26 mouse cellular contexts compared by ENCODE assay signal in genomic region chr9:44352337-44352736, GRCm38 (mm10). TPM values are rescaled to one million over a fixed set of nuclear protein-coding genes. Genes with fewer than 3 reads are reported as not detected.
DNase-seq lines count a peak whose midpoint lies in the region; ATAC-seq and TF ChIP-seq lines count a peak whose summit lies in the region.
"Had no signal": no experiment of that assay in that cellular context is flagged by ENCODE, and none has a peak within 500 bp of the region (broad histone marks: within the 10 kb centered on the region; RNA-seq: fewer than 3 reads in every experiment).

No protein-coding gene starts in this region.

- ATAC-seq in heart, embryonic 12.5 days (ENCODE audit: insufficient number of reproducible peaks, low FRiP score): peak; percentile 63; the same call in 1 of the 2 replicates
- ATAC-seq in liver, embryonic 15.5 days (ENCODE audit: insufficient read depth): peak; percentile 55
- ATAC-seq in liver, postnatal 0 days: no peak
- no peak for ATAC-seq in hindbrain, embryonic 14.5 days (ENCODE audit: low FRiP score)
- ATAC-seq: CD4-positive, CD25-positive, alpha-beta regulatory T cell, adult 4 months; forebrain, embryonic 14.5 days; forebrain, postnatal 0 days; hindbrain, postnatal 0 days; inflammation-experienced regulatory T-cells, adult 6 months; intestine, embryonic 16.5 days had no signal

- no peak overlapping the region for H3K4me3 ChIP-seq in heart, embryonic 12.5 days
- no peak overlapping the region for H3K4me3 ChIP-seq in liver, embryonic 15.5 days (replicated peaks)
- no peak overlapping the region for H3K4me3 ChIP-seq in liver, postnatal 0 days (ENCODE audit: low read depth, low read length)
- peak overlapping the region; percentile 12 to 36; a peak in 1 of 4 replicates for H3K4me3 ChIP-seq in ES-E14 (ENCODE audit: insufficient read depth in 1 of 2, low read depth in 1 of 2, low read length in 2 of 2, poor library complexity in 1 of 2, severe bottlenecking in 1 of 2)
- no peak overlapping the region for H3K4me3 ChIP-seq in hindbrain, embryonic 14.5 days (replicated peaks; ENCODE audit: low read length)
- H3K4me3 ChIP-seq: embryonic facial prominence, embryonic 12.5 days; embryonic facial prominence, embryonic 15.5 days; gastrocnemius, adult 2 months; heart, embryonic 15.5 days; hindbrain, embryonic 10.5 days; hindbrain, embryonic 13.5 days had no signal

- WGBS in heart, embryonic 12.5 days: 89% methylated on average over 10 of the region's 10 CpGs
- WGBS in liver, embryonic 15.5 days (ENCODE audit: insufficient replicate concordance): 83% methylated on average over 10 of the region's 10 CpGs
- WGBS in liver, postnatal 0 days (ENCODE audit: insufficient replicate concordance): 90% methylated on average over 10 of the region's 10 CpGs
- 93% methylated on average over 10 of the region's 10 CpGs for WGBS in hindbrain, embryonic 14.5 days

- H3K9ac ChIP-seq in heart, embryonic 12.5 days: no peak overlapping the region
- H3K9ac ChIP-seq in liver, embryonic 15.5 days: no peak overlapping the region
- H3K9ac ChIP-seq in liver, postnatal 0 days (replicated peaks): no peak overlapping the region
- 0 out of 2 replicates have a peak overlapping the region, but pooled peaks have one; percentile 39 for H3K9ac ChIP-seq in ES-E14 (ENCODE audit: insufficient read depth, low read depth, low read length, poor library complexity, severe bottlenecking)
- H3K9ac ChIP-seq in hindbrain, embryonic 14.5 days: no peak overlapping the region
- H3K9ac ChIP-seq: embryonic facial prominence, embryonic 12.5 days; embryonic facial prominence, embryonic 15.5 days; forebrain, postnatal 0 days; heart, embryonic 15.5 days; hindbrain, embryonic 13.5 days had no signal

- H3K27me3 ChIP-seq in heart, embryonic 12.5 days (replicated peaks): no peaks in the 10 kb centered on the region
- no peaks in the 10 kb centered on the region for H3K27me3 ChIP-seq in liver, embryonic 15.5 days
- no peaks in the 10 kb centered on the region for H3K27me3 ChIP-seq in liver, postnatal 0 days (ENCODE audit: insufficient read depth, low read length)
- no peaks in the 10 kb centered on the region for H3K27me3 ChIP-seq in hindbrain, embryonic 14.5 days (ENCODE audit: control insufficient read depth, insufficient read depth, low read length)
- H3K27me3 ChIP-seq: embryonic facial prominence, embryonic 12.5 days; embryonic facial prominence, embryonic 15.5 days; heart, embryonic 15.5 days; hindbrain, embryonic 13.5 days had no signal

- H3K27ac ChIP-seq in heart, embryonic 12.5 days (ENCODE audit: poor library complexity, severe bottlenecking): no peak overlapping the region
- H3K27ac ChIP-seq in liver, embryonic 15.5 days (replicated peaks): 0 out of 2 replicates have a peak overlapping the region, but pooled peaks have one; percentile 10
- no peak overlapping the region for H3K27ac ChIP-seq in liver, postnatal 0 days (ENCODE audit: low read depth)
- H3K27ac ChIP-seq in ES-E14 (ENCODE audit: insufficient read depth, low read depth, low read length, poor library complexity, severe bottlenecking): no peak overlapping the region
- H3K27ac ChIP-seq in hindbrain, embryonic 14.5 days: no peak overlapping the region
- H3K27ac ChIP-seq: embryonic facial prominence, embryonic 12.5 days; embryonic facial prominence, embryonic 15.5 days; gastrocnemius, adult 2 months; heart, embryonic 15.5 days; hindbrain, embryonic 10.5 days; hindbrain, embryonic 13.5 days; hindbrain, postnatal 0 days had no signal

- no peak for DNase-seq in heart, adult 18-20 months
- DNase-seq in liver, postnatal 0 days: no peak
- no peak for DNase-seq in ES-E14 (ENCODE audit: low read depth, low spot score)
- no peak for DNase-seq in hindbrain, embryonic 14.5 days (ENCODE audit: low spot score)
- DNase-seq: cerebellum, adult 11 months; cerebellum, adult 2 months; cerebellum, adult 9-11 months; cerebellum, postnatal 25 days; forebrain, postnatal 0 days; gastrocnemius, adult 2 months; gastrocnemius, postnatal 14 days; heart, postnatal 10 days; heart, postnatal 36 days had no signal

- TF ChIP-seq EP300 in liver, postnatal 0 days (IDR thresholded peaks at IDR 0.05; ENCODE audit: low read depth): no peak

- H3K4me2 ChIP-seq in heart, embryonic 12.5 days: no peak overlapping the region
- H3K4me2 ChIP-seq in liver, embryonic 15.5 days: no peak overlapping the region
- H3K4me2 ChIP-seq in liver, postnatal 0 days (ENCODE audit: low read depth, low read length): no peak overlapping the region
- H3K4me2 ChIP-seq in hindbrain, embryonic 14.5 days (replicated peaks): no peak overlapping the region
- H3K4me2 ChIP-seq: embryonic facial prominence, embryonic 12.5 days; embryonic facial prominence, embryonic 15.5 days; heart, embryonic 11.5 days; heart, embryonic 15.5 days; hindbrain, embryonic 13.5 days had no signal

- no peak for TF ChIP-seq CTCF in liver, postnatal 0 days (IDR thresholded peaks at IDR 0.05; ENCODE audit: low read depth)

- no peaks in the 10 kb centered on the region for H3K9me3 ChIP-seq in heart, embryonic 12.5 days (replicated peaks)
- no peaks in the 10 kb centered on the region for H3K9me3 ChIP-seq in liver, embryonic 15.5 days (replicated peaks)
- no peaks in the 10 kb centered on the region for H3K9me3 ChIP-seq in liver, postnatal 0 days (ENCODE audit: low read length)
- H3K9me3 ChIP-seq in ES-E14 (ENCODE audit: control insufficient read depth, insufficient read depth, low read depth, low read length): no peaks in the 10 kb centered on the region
- no peaks in the 10 kb centered on the region for H3K9me3 ChIP-seq in hindbrain, embryonic 14.5 days (ENCODE audit: control insufficient read depth, low read length)
- H3K9me3 ChIP-seq: embryonic facial prominence, embryonic 12.5 days; embryonic facial prominence, embryonic 15.5 days; heart, embryonic 15.5 days; hindbrain, embryonic 10.5 days; hindbrain, embryonic 13.5 days had no signal

- H3K36me3 ChIP-seq in heart, embryonic 12.5 days: peaks cover 97% of the 10 kb centered on the region
- H3K36me3 ChIP-seq in liver, embryonic 15.5 days (replicated peaks): peaks cover 94% of the 10 kb centered on the region
- peaks cover 83% of the 10 kb centered on the region for H3K36me3 ChIP-seq in liver, postnatal 0 days (replicated peaks; ENCODE audit: insufficient read depth, low read length)
- peaks cover 49% of the 10 kb centered on the region for H3K36me3 ChIP-seq in ES-E14 (ENCODE audit: control insufficient read depth, insufficient read depth, low read length, poor library complexity, severe bottlenecking)
- H3K36me3 ChIP-seq in hindbrain, embryonic 14.5 days (replicated peaks; ENCODE audit: control insufficient read depth, insufficient read depth): peaks cover 98% of the 10 kb centered on the region

- no peaks in the 10 kb centered on the region for H3K4me1 ChIP-seq in heart, embryonic 12.5 days (replicated peaks)
- peaks cover 9% of the 10 kb centered on the region for H3K4me1 ChIP-seq in liver, embryonic 15.5 days (replicated peaks)
- no peaks in the 10 kb centered on the region for H3K4me1 ChIP-seq in liver, postnatal 0 days (ENCODE audit: insufficient read depth)
- peaks cover 0 to 6% of the 10 kb centered on the region in 2 experiments; a peak in 1 of 4 replicates for H3K4me1 ChIP-seq in ES-E14 (ENCODE audit: control insufficient read depth in 2 of 2, insufficient read depth in 2 of 2, low read length in 2 of 2, poor library complexity in 1 of 2)
- no peaks in the 10 kb centered on the region for H3K4me1 ChIP-seq in hindbrain, embryonic 14.5 days (replicated peaks; ENCODE audit: control insufficient read depth, insufficient read depth, low read length)
- H3K4me1 ChIP-seq: embryonic facial prominence, embryonic 12.5 days; embryonic facial prominence, embryonic 15.5 days; heart, embryonic 15.5 days; hindbrain, embryonic 10.5 days had no signal

- in situ Hi-C loops in ES-E14 (cut with MboI; ENCODE audit: low sequenced_read_pairs in 2 of 2, unreplicated experiment in 2 of 2): no loop called here

RNA-seq across cellular contexts. Expression of gene Hmbs, which starts 8.3 kb away (rescaled TPM):
- polyA plus RNA-seq in heart, embryonic 12.5 days (2016; fragmentation: Nextera tagmentation; extraction: Ambion mirVana): 158 and 176 TPM in 2 replicates
- 10 to 100 TPM; 50.0 to 50.8 TPM for total RNA-seq in heart, adult 18-20 months (2021)
- polyA plus RNA-seq in liver, embryonic 15.5 days (2015; fragmentation: Nextera tagmentation; extraction: Ambion mirVana): 1,466 and 1,543 TPM in 2 replicates
- 517 and 539 TPM in 2 replicates for polyA plus RNA-seq in liver, postnatal 0 days (2015; fragmentation: Nextera tagmentation; extraction: Ambion mirVana)
- 69.9 and 71.3 TPM in 2 replicates for total RNA-seq in ES-E14 (2012; rRNA removed)
- 60.8 and 62.2 TPM in 2 replicates for polyA plus RNA-seq in hindbrain, embryonic 14.5 days (2014; fragmentation: Nextera tagmentation; extraction: Ambion mirVana)

RNA-seq across cellular contexts. Expression of gene Vps11, which starts 9.1 kb away (rescaled TPM):
- 19.7 and 21.8 TPM in 2 replicates for polyA plus RNA-seq in heart, embryonic 12.5 days (2016; fragmentation: Nextera tagmentation; extraction: Ambion mirVana)
- total RNA-seq in heart, adult 18-20 months (2021): 10 to 100 TPM; 14.4 to 18.3 TPM
- polyA plus RNA-seq in liver, embryonic 15.5 days (2015; fragmentation: Nextera tagmentation; extraction: Ambion mirVana): 14.6 and 15.1 TPM in 2 replicates
- 12.1 and 13.3 TPM in 2 replicates for polyA plus RNA-seq in liver, postnatal 0 days (2015; fragmentation: Nextera tagmentation; extraction: Ambion mirVana)
- 35.0 and 35.8 TPM in 2 replicates for total RNA-seq in ES-E14 (2012; rRNA removed)
- polyA plus RNA-seq in hindbrain, embryonic 14.5 days (2014; fragmentation: Nextera tagmentation; extraction: Ambion mirVana): 34.8 and 42.4 TPM in 2 replicates

RNA-seq across cellular contexts. Expression of gene H2afx, which starts 17.8 kb away (rescaled TPM):
- polyA plus RNA-seq in heart, embryonic 12.5 days (2016; fragmentation: Nextera tagmentation; extraction: Ambion mirVana): 221 and 231 TPM in 2 replicates
- 10 to 100 TPM; 10.7 TPM for total RNA-seq in heart, adult 18-20 months (2021)
- 226 and 228 TPM in 2 replicates for polyA plus RNA-seq in liver, embryonic 15.5 days (2015; fragmentation: Nextera tagmentation; extraction: Ambion mirVana)
- polyA plus RNA-seq in liver, postnatal 0 days (2015; fragmentation: Nextera tagmentation; extraction: Ambion mirVana): 152 and 164 TPM in 2 replicates
- total RNA-seq in ES-E14 (2012; rRNA removed): 967 and 1,137 TPM in 2 replicates
- polyA plus RNA-seq in hindbrain, embryonic 14.5 days (2014; fragmentation: Nextera tagmentation; extraction: Ambion mirVana): 102 and 107 TPM in 2 replicates

RNA-seq across cellular contexts. Expression of gene Dpagt1, which starts 26.5 kb away (rescaled TPM):
- polyA plus RNA-seq in heart, embryonic 12.5 days (2016; fragmentation: Nextera tagmentation; extraction: Ambion mirVana): 29.7 and 31.4 TPM in 2 replicates
- 10 to 100 TPM; 17.8 to 18.2 TPM for total RNA-seq in heart, adult 18-20 months (2021)
- 17.9 and 18.4 TPM in 2 replicates for polyA plus RNA-seq in liver, embryonic 15.5 days (2015; fragmentation: Nextera tagmentation; extraction: Ambion mirVana)
- 19.0 and 19.4 TPM in 2 replicates for polyA plus RNA-seq in liver, postnatal 0 days (2015; fragmentation: Nextera tagmentation; extraction: Ambion mirVana)
- total RNA-seq in ES-E14 (2012; rRNA removed): 16.3 and 17.9 TPM in 2 replicates
- polyA plus RNA-seq in hindbrain, embryonic 14.5 days (2014; fragmentation: Nextera tagmentation; extraction: Ambion mirVana): 34.6 and 36.1 TPM in 2 replicates

RNA-seq across cellular contexts. Expression of gene Hyou1, which starts 27.0 kb away (rescaled TPM):
- polyA plus RNA-seq in heart, embryonic 12.5 days (2016; fragmentation: Nextera tagmentation; extraction: Ambion mirVana): 21.5 and 23.6 TPM in 2 replicates
- 10 to 100 TPM; 46.6 to 65.5 TPM for total RNA-seq in heart, adult 18-20 months (2021)
- polyA plus RNA-seq in liver, embryonic 15.5 days (2015; fragmentation: Nextera tagmentation; extraction: Ambion mirVana): 14.8 and 17.0 TPM in 2 replicates
- polyA plus RNA-seq in liver, postnatal 0 days (2015; fragmentation: Nextera tagmentation; extraction: Ambion mirVana): 5.2 and 6.6 TPM in 2 replicates
- 246 and 320 TPM in 2 replicates for total RNA-seq in ES-E14 (2012; rRNA removed)
- 25.0 and 27.8 TPM in 2 replicates for polyA plus RNA-seq in hindbrain, embryonic 14.5 days (2014; fragmentation: Nextera tagmentation; extraction: Ambion mirVana)

Comparison
In these comparisons a context has a peak if more than half of its experiments do, and no peak if none do; other contexts are left out.
1. ATAC-seq: peak in heart, embryonic 12.5 days (single experiment) and liver, embryonic 15.5 days (single experiment); none in liver, postnatal 0 days (single experiment) and hindbrain, embryonic 14.5 days (single experiment).
2. H3K4me3 ChIP-seq: peak in ES-E14 (2 of 2); none in heart, embryonic 12.5 days (single experiment), liver, embryonic 15.5 days (single experiment), liver, postnatal 0 days (single experiment) and hindbrain, embryonic 14.5 days (single experiment).